Mouse (Mus musculus): Measurements from ENCODE around the gene Hist1h2ae. TPM values are rescaled to one million over a fixed set of nuclear protein-coding genes. Genes with fewer than 3 reads are reported as not detected.

The Hist1h2ae gene
- total and polyA plus RNA-seq, 2 experiments: 0.57 to 2.8 TPM

DNA sequence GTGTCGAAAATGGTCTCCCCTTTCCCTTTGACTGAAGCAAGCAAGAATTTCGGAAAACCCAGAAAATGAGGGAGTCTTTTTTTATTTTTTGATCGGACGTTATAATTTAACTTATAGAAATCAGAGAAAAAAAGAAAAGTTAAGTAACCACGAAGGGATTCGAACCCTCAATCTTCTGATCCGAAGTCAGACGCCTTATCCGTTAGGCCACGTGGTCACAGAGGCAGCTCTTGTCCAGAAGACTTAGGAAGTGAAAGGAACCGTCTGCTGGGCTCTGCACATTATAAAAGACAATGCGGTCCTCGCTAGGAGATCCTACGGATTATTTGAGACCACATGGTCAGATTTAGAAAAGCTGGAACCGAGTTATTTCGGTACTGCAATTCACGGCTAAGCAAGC lies 44.7 kb downstream of the Hist1h2ae start:
- Histone ChIP-seq H3K4me3 (ENCODE audit: insufficient read depth, low read depth, low read length) (peak overlapping the region; percentile 31), H3K79me2 (ENCODE audit: control insufficient read depth, insufficient read depth, low read length) (no peaks in the 10 kb centered on the region), H3K36me3 (ENCODE audit: control insufficient read depth, insufficient read depth, low read length) (no peaks in the 10 kb centered on the region), H3K27me3 (ENCODE audit: control insufficient read depth, insufficient read depth, low read length) (no peaks in the 10 kb centered on the region), H3K27ac (replicated peaks; ENCODE audit: insufficient read depth, low read depth, low read length) (no peak overlapping the region), H3K9ac (ENCODE audit: low read depth, low read length) (peak overlapping the region; percentile 55; the same call in 1 of the 2 replicates), H3K4me1 (ENCODE audit: control insufficient read depth, insufficient read depth, low read length) (no peaks in the 10 kb centered on the region)
- TF ChIP-seq POLR2A (IDR thresholded peaks at IDR 0.05; ENCODE audit: extremely low read depth, insufficient read depth, low read length): no peak
- TF ChIP-seq CTCF (IDR thresholded peaks at IDR 0.05; ENCODE audit: low read depth, low read length): no peak
- WGBS: 1% methylated on average over 17 of the region's 17 CpGs
- peak; percentile 67 for DNase-seq (ENCODE audit: extremely low read depth, low read depth, low spot score)

DNA sequence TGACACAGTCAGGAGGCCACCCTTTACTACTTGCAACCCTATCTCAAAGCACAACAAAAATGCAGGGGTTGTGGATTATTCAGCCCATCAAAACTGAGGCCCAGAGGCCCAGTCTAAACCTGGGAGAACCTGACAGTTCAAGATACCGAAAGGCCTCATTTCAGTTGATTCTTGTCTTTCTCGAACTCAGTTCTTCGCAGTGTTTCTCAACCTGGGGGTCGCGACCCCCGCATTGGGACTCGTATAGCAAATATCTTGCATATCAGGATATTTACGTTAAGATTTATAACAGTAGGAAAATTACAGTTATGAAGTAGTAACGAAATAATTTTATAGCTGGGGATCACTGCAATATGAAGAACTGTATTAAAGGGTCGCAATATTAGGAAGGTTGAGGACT lies 45.1 kb downstream of the Hist1h2ae start:
- Histone ChIP-seq H3K27me3 (ENCODE audit: control insufficient read depth, insufficient read depth, low read length) (no peaks in the 10 kb centered on the region), H3K4me3 (ENCODE audit: insufficient read depth, low read depth, low read length) (no peak overlapping the region), H3K9ac (ENCODE audit: low read depth, low read length) (no peak overlapping the region), H3K27ac (replicated peaks; ENCODE audit: insufficient read depth, low read depth, low read length) (no peak overlapping the region), H3K4me1 (ENCODE audit: control insufficient read depth, insufficient read depth, low read length) (no peaks in the 10 kb centered on the region), H3K79me2 (ENCODE audit: control insufficient read depth, insufficient read depth, low read length) (no peaks in the 10 kb centered on the region), H3K36me3 (ENCODE audit: control insufficient read depth, insufficient read depth, low read length) (no peaks in the 10 kb centered on the region)
- TF ChIP-seq CTCF (IDR thresholded peaks at IDR 0.05; ENCODE audit: low read depth, low read length) (no peak), POLR2A (IDR thresholded peaks at IDR 0.05; ENCODE audit: extremely low read depth, insufficient read depth, low read length) (no peak)
- 5% methylated on average over 10 of the region's 10 CpGs for WGBS
- no peak for DNase-seq (ENCODE audit: extremely low read depth, low read depth, low spot score)

DNA sequence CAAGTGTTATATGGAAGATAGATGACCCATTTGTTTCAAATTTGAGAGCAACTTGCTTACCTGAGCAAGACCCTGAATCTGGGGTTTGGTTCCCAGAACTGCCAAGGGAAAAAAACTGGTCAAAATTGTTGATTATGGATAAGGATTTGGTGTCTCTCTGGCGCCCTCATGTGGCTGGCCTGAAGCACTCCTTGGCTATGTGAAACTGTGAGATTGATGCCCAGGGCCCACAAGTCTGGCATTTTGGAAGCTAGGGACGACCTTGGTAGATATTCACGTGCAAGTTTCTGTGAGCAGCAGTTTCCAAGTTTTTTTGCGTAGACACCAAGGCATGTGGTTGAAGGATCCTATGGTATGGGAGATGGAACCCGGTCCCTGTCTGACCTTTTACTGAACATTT lies 46.4 kb downstream of the Hist1h2ae start:
- Histone ChIP-seq H3K9ac (ENCODE audit: low read depth, low read length) (no peak overlapping the region), H3K27ac (replicated peaks; ENCODE audit: insufficient read depth, low read depth, low read length) (no peak overlapping the region), H3K27me3 (ENCODE audit: control insufficient read depth, insufficient read depth, low read length) (no peaks in the 10 kb centered on the region), H3K79me2 (ENCODE audit: control insufficient read depth, insufficient read depth, low read length) (no peaks in the 10 kb centered on the region), H3K4me3 (ENCODE audit: insufficient read depth, low read depth, low read length) (no peak overlapping the region), H3K4me1 (ENCODE audit: control insufficient read depth, insufficient read depth, low read length) (no peaks in the 10 kb centered on the region), H3K36me3 (ENCODE audit: control insufficient read depth, insufficient read depth, low read length) (no peaks in the 10 kb centered on the region)
- 11% methylated on average over 5 of the region's 5 CpGs for WGBS
- TF ChIP-seq CTCF (IDR thresholded peaks at IDR 0.05; ENCODE audit: low read depth, low read length): peak; percentile 85
- TF ChIP-seq POLR2A (IDR thresholded peaks at IDR 0.05; ENCODE audit: extremely low read depth, insufficient read depth, low read length): no peak
- peak; percentile 74 for DNase-seq (ENCODE audit: extremely low read depth, low read depth, low spot score)

DNA sequence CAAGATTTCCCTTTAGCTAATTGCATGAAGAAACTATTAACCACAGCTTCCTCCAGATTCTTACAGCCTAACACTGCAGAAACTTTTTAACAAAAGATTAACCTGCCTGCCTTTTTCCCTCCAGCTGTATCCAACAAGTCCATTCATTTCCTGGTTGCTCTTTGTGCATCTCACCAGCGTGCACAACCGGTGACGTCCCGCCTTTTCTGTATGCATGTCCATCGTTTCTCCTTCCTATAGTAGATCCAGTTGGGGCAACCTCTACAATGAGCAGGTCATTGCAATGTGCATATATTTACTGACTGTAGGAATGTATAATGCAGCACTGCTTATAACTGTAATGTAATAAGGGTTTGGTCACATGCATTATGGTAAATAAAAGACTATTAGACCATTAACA lies 47.0 kb downstream of the Hist1h2ae start:
- no peaks in the 10 kb centered on the region for H3K79me2 ChIP-seq (ENCODE audit: control insufficient read depth, insufficient read depth, low read length)
- H3K36me3 ChIP-seq (ENCODE audit: control insufficient read depth, insufficient read depth, low read length): no peaks in the 10 kb centered on the region
- H3K27me3 ChIP-seq (ENCODE audit: control insufficient read depth, insufficient read depth, low read length): no peaks in the 10 kb centered on the region
- H3K4me3 ChIP-seq (ENCODE audit: insufficient read depth, low read depth, low read length): no peak overlapping the region
- DNase-seq (ENCODE audit: extremely low read depth, low read depth, low spot score): no peak
- 42% methylated on average over 5 of the region's 5 CpGs for WGBS
- H3K27ac ChIP-seq (replicated peaks; ENCODE audit: insufficient read depth, low read depth, low read length): no peak overlapping the region
- TF ChIP-seq CTCF (IDR thresholded peaks at IDR 0.05; ENCODE audit: low read depth, low read length): no peak
- no peak for TF ChIP-seq POLR2A (IDR thresholded peaks at IDR 0.05; ENCODE audit: extremely low read depth, insufficient read depth, low read length)
- no peak overlapping the region for H3K9ac ChIP-seq (ENCODE audit: low read depth, low read length)
- no peaks in the 10 kb centered on the region for H3K4me1 ChIP-seq (ENCODE audit: control insufficient read depth, insufficient read depth, low read length)

DNA sequence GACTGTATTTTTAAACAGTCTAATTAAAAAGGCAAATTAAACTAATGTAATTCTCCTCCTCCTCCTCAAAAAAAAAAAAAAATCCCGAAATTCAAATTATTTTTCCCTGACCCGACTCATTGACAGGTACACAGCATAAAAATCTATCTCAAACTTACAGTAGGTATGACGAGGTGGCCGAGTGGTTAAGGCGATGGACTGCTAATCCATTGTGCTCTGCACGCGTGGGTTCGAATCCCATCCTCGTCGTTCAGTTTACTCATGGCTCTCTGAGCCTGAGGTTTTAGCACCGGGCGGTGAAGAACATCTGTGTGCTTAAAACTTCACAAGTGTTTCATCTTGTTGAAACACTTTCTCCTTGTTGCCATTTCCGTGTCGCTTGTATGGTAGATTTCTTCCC lies 49.3 kb downstream of the Hist1h2ae start:
- no peaks in the 10 kb centered on the region for H3K27me3 ChIP-seq (ENCODE audit: control insufficient read depth, insufficient read depth, low read length)
- no peak overlapping the region for H3K9ac ChIP-seq (ENCODE audit: low read depth, low read length)
- WGBS: 2% methylated on average over 14 of the region's 14 CpGs
- H3K4me3 ChIP-seq (ENCODE audit: insufficient read depth, low read depth, low read length): no peak overlapping the region
- H3K36me3 ChIP-seq (ENCODE audit: control insufficient read depth, insufficient read depth, low read length): no peaks in the 10 kb centered on the region
- H3K4me1 ChIP-seq (ENCODE audit: control insufficient read depth, insufficient read depth, low read length): no peaks in the 10 kb centered on the region
- TF ChIP-seq CTCF (IDR thresholded peaks at IDR 0.05; ENCODE audit: low read depth, low read length) (no peak), POLR2A (IDR thresholded peaks at IDR 0.05; ENCODE audit: extremely low read depth, insufficient read depth, low read length) (no peak)
- no peaks in the 10 kb centered on the region for H3K79me2 ChIP-seq (ENCODE audit: control insufficient read depth, insufficient read depth, low read length)
- no peak overlapping the region for H3K27ac ChIP-seq (replicated peaks; ENCODE audit: insufficient read depth, low read depth, low read length)
- DNase-seq (ENCODE audit: extremely low read depth, low read depth, low spot score): peak; percentile 78

Other genes with a start within 250 kb of the Hist1h2ae start
Only the 30 nearest of the 35 such genes appear.
- gene Abt1, start 147.4 kb downstream of the Hist1h2ae start, total RNA-seq (2014; rRNA removed): 3.5 and 3.7 TPM in 2 replicates
- gene Abt1, start 147.4 kb downstream of the Hist1h2ae start, polyA plus RNA-seq (2012; rRNA removed): 2.1 TPM in 2 replicates
- gene Btn1a1, start 105.3 kb downstream of the Hist1h2ae start, total RNA-seq (2014; rRNA removed): not detected in 2 replicates
- gene Btn1a1, start 105.3 kb downstream of the Hist1h2ae start, polyA plus RNA-seq (2012; rRNA removed): not detected in 2 replicates
- not detected in 2 replicates for gene Btn2a2, start 82.4 kb downstream of the Hist1h2ae start, total RNA-seq (2014; rRNA removed)
- gene Btn2a2, start 82.4 kb downstream of the Hist1h2ae start, polyA plus RNA-seq (2012; rRNA removed): not detected in 2 replicates
- 706 and 873 TPM in 2 replicates for gene Hist1h4h, start 40.2 kb downstream of the Hist1h2ae start, total RNA-seq (2014; rRNA removed)
- gene Hist1h4h, start 40.2 kb downstream of the Hist1h2ae start, polyA plus RNA-seq (2012; rRNA removed): 8.5 and 26.7 TPM in 2 replicates
- 9.2 and 13.4 TPM in 2 replicates for gene Hist1h2af, start 37.3 kb downstream of the Hist1h2ae start, total RNA-seq (2014; rRNA removed)
- 2.1 and 2.9 TPM in 2 replicates for gene Hist1h2af, start 37.3 kb downstream of the Hist1h2ae start, polyA plus RNA-seq (2012; rRNA removed)
- gene Hist1h3g, start 35.8 kb downstream of the Hist1h2ae start, total RNA-seq (2014; rRNA removed): 5.6 and 12.9 TPM in 2 replicates
- 0.26 TPM in 1 of 2 replicates, not detected in the other for gene Hist1h3g, start 35.8 kb downstream of the Hist1h2ae start, polyA plus RNA-seq (2012; rRNA removed)
- 1.3 and 1.5 TPM in 2 replicates for gene Hist1h2bh, start 27.8 kb downstream of the Hist1h2ae start, total RNA-seq (2014; rRNA removed)
- gene Hist1h2bh, start 27.8 kb downstream of the Hist1h2ae start, polyA plus RNA-seq (2012; rRNA removed): 0.07 and 0.09 TPM in 2 replicates
- 11.1 and 14.2 TPM in 2 replicates for gene Hist1h3f, start 27.2 kb downstream of the Hist1h2ae start, total RNA-seq (2014; rRNA removed)
- 0.29 and 0.30 TPM in 2 replicates for gene Hist1h3f, start 27.2 kb downstream of the Hist1h2ae start, polyA plus RNA-seq (2012; rRNA removed)
- 77.8 and 101 TPM in 2 replicates for gene Hist1h4f, start 19.6 kb downstream of the Hist1h2ae start, total RNA-seq (2014; rRNA removed)
- 0.97 TPM in 1 of 2 replicates, not detected in the other for gene Hist1h4f, start 19.6 kb downstream of the Hist1h2ae start, polyA plus RNA-seq (2012; rRNA removed)
- 2.5 and 3.0 TPM in 2 replicates for gene Hist1h1d, start 18.0 kb downstream of the Hist1h2ae start, total RNA-seq (2014; rRNA removed)
- gene Hist1h1d, start 18.0 kb downstream of the Hist1h2ae start, polyA plus RNA-seq (2012; rRNA removed): 0.02 and 0.12 TPM in 2 replicates
- 19.9 and 26.8 TPM in 2 replicates for gene Hist1h3e, start 8.9 kb downstream of the Hist1h2ae start, total RNA-seq (2014; rRNA removed)
- 2.1 and 2.6 TPM in 2 replicates for gene Hist1h3e, start 8.9 kb downstream of the Hist1h2ae start, polyA plus RNA-seq (2012; rRNA removed)
- gene Hist1h2bg, start 176 bp upstream of the Hist1h2ae start, total RNA-seq (2014; rRNA removed): 37.2 and 44.6 TPM in 2 replicates
- 4.0 and 4.4 TPM in 2 replicates for gene Hist1h2bg, start 176 bp upstream of the Hist1h2ae start, polyA plus RNA-seq (2012; rRNA removed)
- 4.6 and 5.4 TPM in 2 replicates for gene Hist1h2bf, start 3.0 kb upstream of the Hist1h2ae start, total RNA-seq (2014; rRNA removed)
- gene Hist1h2bf, start 3.0 kb upstream of the Hist1h2ae start, polyA plus RNA-seq (2012; rRNA removed): 0.39 TPM in 1 of 2 replicates, not detected in the other
- 5.4 and 11.5 TPM in 2 replicates for gene Hist1h2ad, start 3.2 kb upstream of the Hist1h2ae start, total RNA-seq (2014; rRNA removed)
- gene Hist1h2ad, start 3.2 kb upstream of the Hist1h2ae start, polyA plus RNA-seq (2012; rRNA removed): 1.1 TPM in 1 of 2 replicates, not detected in the other
- 3.4 and 5.9 TPM in 2 replicates for gene Hist1h3d, start 4.5 kb upstream of the Hist1h2ae start, total RNA-seq (2014; rRNA removed)
- gene Hist1h3d, start 4.5 kb upstream of the Hist1h2ae start, polyA plus RNA-seq (2012; rRNA removed): 0.48 and 0.87 TPM in 2 replicates
- 162 and 174 TPM in 2 replicates for gene Hist1h4d, start 10.4 kb upstream of the Hist1h2ae start, total RNA-seq (2014; rRNA removed)
- 2.1 and 2.8 TPM in 2 replicates for gene Hist1h4d, start 10.4 kb upstream of the Hist1h2ae start, polyA plus RNA-seq (2012; rRNA removed)
- gene Hist1h2be, start 49.9 kb upstream of the Hist1h2ae start, total RNA-seq (2014; rRNA removed): 5.4 and 6.6 TPM in 2 replicates
- gene Hist1h2be, start 49.9 kb upstream of the Hist1h2ae start, polyA plus RNA-seq (2012; rRNA removed): 0.28 and 0.60 TPM in 2 replicates
- gene Hist1h1e, start 51.3 kb upstream of the Hist1h2ae start, total RNA-seq (2014; rRNA removed): 22.0 and 27.0 TPM in 2 replicates
- 0.73 and 0.77 TPM in 2 replicates for gene Hist1h1e, start 51.3 kb upstream of the Hist1h2ae start, polyA plus RNA-seq (2012; rRNA removed)
- 4.9 and 6.2 TPM in 2 replicates for gene Hist1h2ac, start 112.7 kb upstream of the Hist1h2ae start, total RNA-seq (2014; rRNA removed)
- 0.12 and 0.22 TPM in 2 replicates for gene Hist1h2ac, start 112.7 kb upstream of the Hist1h2ae start, polyA plus RNA-seq (2012; rRNA removed)
- gene Hist1h2bc, start 113.0 kb upstream of the Hist1h2ae start, total RNA-seq (2014; rRNA removed): 228 and 265 TPM in 2 replicates
- 312 and 443 TPM in 2 replicates for gene Hist1h2bc, start 113.0 kb upstream of the Hist1h2ae start, polyA plus RNA-seq (2012; rRNA removed)
- not detected in 2 replicates for gene Hist1h1t, start 124.6 kb upstream of the Hist1h2ae start, total RNA-seq (2014; rRNA removed)
- not detected in 2 replicates for gene Hist1h1t, start 124.6 kb upstream of the Hist1h2ae start, polyA plus RNA-seq (2012; rRNA removed)
- 190 and 256 TPM in 2 replicates for gene Hist1h4c, start 127.2 kb upstream of the Hist1h2ae start, total RNA-seq (2014; rRNA removed)
- 0.95 and 3.1 TPM in 2 replicates for gene Hist1h4c, start 127.2 kb upstream of the Hist1h2ae start, polyA plus RNA-seq (2012; rRNA removed)
- 30.4 and 35.3 TPM in 2 replicates for gene Hfe, start 139.6 kb upstream of the Hist1h2ae start, total RNA-seq (2014; rRNA removed)
- 32.6 and 40.9 TPM in 2 replicates for gene Hfe, start 139.6 kb upstream of the Hist1h2ae start, polyA plus RNA-seq (2012; rRNA removed)
- gene Hist1h1c, start 167.6 kb upstream of the Hist1h2ae start, total RNA-seq (2014; rRNA removed): 43.6 and 68.1 TPM in 2 replicates
- 20.9 and 31.6 TPM in 2 replicates for gene Hist1h1c, start 167.6 kb upstream of the Hist1h2ae start, polyA plus RNA-seq (2012; rRNA removed)
- gene Hist1h3c, start 174.4 kb upstream of the Hist1h2ae start, total RNA-seq (2014; rRNA removed): 8.0 and 24.1 TPM in 2 replicates
- gene Hist1h3c, start 174.4 kb upstream of the Hist1h2ae start, polyA plus RNA-seq (2012; rRNA removed): 0.20 and 0.27 TPM in 2 replicates
- gene Hist1h2bb, start 175.5 kb upstream of the Hist1h2ae start, total RNA-seq (2014; rRNA removed): 41.9 and 75.6 TPM in 2 replicates
- 0.41 and 0.55 TPM in 2 replicates for gene Hist1h2bb, start 175.5 kb upstream of the Hist1h2ae start, polyA plus RNA-seq (2012; rRNA removed)
- gene Hist1h2ab, start 179.9 kb upstream of the Hist1h2ae start, total RNA-seq (2014; rRNA removed): 19.4 and 55.8 TPM in 2 replicates
- 0.45 and 1.0 TPM in 2 replicates for gene Hist1h2ab, start 179.9 kb upstream of the Hist1h2ae start, polyA plus RNA-seq (2012; rRNA removed)
- 15.2 and 31.1 TPM in 2 replicates for gene Hist1h3b, start 181.0 kb upstream of the Hist1h2ae start, total RNA-seq (2014; rRNA removed)
- gene Hist1h3b, start 181.0 kb upstream of the Hist1h2ae start, polyA plus RNA-seq (2012; rRNA removed): 0.23 and 0.58 TPM in 2 replicates
- gene Hist1h4b, start 185.8 kb upstream of the Hist1h2ae start, total RNA-seq (2014; rRNA removed): 62.4 and 63.4 TPM in 2 replicates
- gene Hist1h4b, start 185.8 kb upstream of the Hist1h2ae start, polyA plus RNA-seq (2012; rRNA removed): 1.2 TPM in 1 of 2 replicates, not detected in the other
- gene Hist1h4a, start 190.0 kb upstream of the Hist1h2ae start, total RNA-seq (2014; rRNA removed): 21.0 and 54.0 TPM in 2 replicates
- 0.76 TPM in 1 of 2 replicates, not detected in the other for gene Hist1h4a, start 190.0 kb upstream of the Hist1h2ae start, polyA plus RNA-seq (2012; rRNA removed)

Data from liver, adult 2 months (tissue).